9 mouse cellular contexts compared by ENCODE assay signal in genomic region chr6:4506106-4506505, GRCm38 (mm10). TPM values are rescaled to one million over a fixed set of nuclear protein-coding genes. Genes with fewer than 3 reads are reported as not detected.
A peak's percentile ranks its signal among the peaks of the same experiment; 100 is the strongest.
DNase-seq lines count a peak whose midpoint lies in the region; ATAC-seq and TF ChIP-seq lines count a peak whose summit lies in the region.
"Had no signal": no experiment of that assay in that cellular context is flagged by ENCODE, and none has a peak within 500 bp of the region (broad histone marks: within the 10 kb centered on the region; RNA-seq: fewer than 3 reads in every experiment).

No protein-coding gene starts in this region.

- no peaks in the 10 kb centered on the region for H3K4me1 ChIP-seq in heart, adult 2 months (ENCODE audit: control insufficient read depth, insufficient read depth, low read length)
- 0 out of 2 replicates have a peak, but pooled peaks cover 4% of the 10 kb centered on the region for H3K4me1 ChIP-seq in forebrain, postnatal 0 days (ENCODE audit: insufficient read depth)
- peaks cover 12% of the 10 kb centered on the region for H3K4me1 ChIP-seq in midbrain, embryonic 12.5 days

- no peaks in the 10 kb centered on the region for H3K36me3 ChIP-seq in heart, adult 2 months (ENCODE audit: control insufficient read depth, insufficient read depth, low read length)
- H3K36me3 ChIP-seq in forebrain, postnatal 0 days (ENCODE audit: insufficient read depth) = no peaks in the 10 kb centered on the region
- no peaks in the 10 kb centered on the region for H3K36me3 ChIP-seq in midbrain, embryonic 12.5 days

- H3K4me2 ChIP-seq in forebrain, postnatal 0 days (ENCODE audit: low read depth) = no peak overlapping the region
- peak overlapping the region; percentile 78 for H3K4me2 ChIP-seq in midbrain, embryonic 12.5 days (replicated peaks)

- no peaks in the 10 kb centered on the region for H3K9me3 ChIP-seq in forebrain, postnatal 0 days (ENCODE audit: low read length)
- H3K9me3 ChIP-seq in midbrain, embryonic 12.5 days = no peaks in the 10 kb centered on the region

- intact Hi-C loops in heart, adult 2 months (cut with DNase I) = loop anchor here (2.0 to 5.0 kb wide), 2 partner anchors 49 to 87 kb away; no protein-coding TSS in a partner anchor

- TF ChIP-seq EP300 in heart, adult 2 months (IDR thresholded peaks at IDR 0.05; ENCODE audit: insufficient read depth, low read depth, low read length) = no peak

- H3K27me3 ChIP-seq in heart, adult 2 months (ENCODE audit: control insufficient read depth, insufficient read depth, low read length) = peaks cover 3% of the 10 kb centered on the region; the same call in 1 of the 2 replicates
- peaks cover 7% of the 10 kb centered on the region; the same call in 1 of the 2 replicates for H3K27me3 ChIP-seq in forebrain, postnatal 0 days (ENCODE audit: insufficient read depth, low read length)
- H3K27me3 ChIP-seq in midbrain, embryonic 12.5 days = peaks cover 21% of the 10 kb centered on the region
- H3K27me3 ChIP-seq: CH12.LX had no signal

- ATAC-seq in forebrain, postnatal 0 days = no peak
- no peak for ATAC-seq in midbrain, embryonic 12.5 days (ENCODE audit: low FRiP score, low read depth)

- H3K27ac ChIP-seq in heart, adult 2 months = peak overlapping the region; percentile 80
- no peak overlapping the region for H3K27ac ChIP-seq in forebrain, postnatal 0 days (ENCODE audit: low read depth, low read length)
- H3K27ac ChIP-seq in midbrain, embryonic 12.5 days (replicated peaks) = no peak overlapping the region

- WGBS in heart, adult 2 months = 26% methylated on average over 11 of the region's 11 CpGs
- 19% methylated on average over 11 of the region's 11 CpGs for WGBS in forebrain, postnatal 0 days
- 5% methylated on average over 11 of the region's 11 CpGs for WGBS in midbrain, embryonic 12.5 days

- TF ChIP-seq POLR2A in heart, adult 2 months (IDR thresholded peaks at IDR 0.05; ENCODE audit: insufficient read depth, low read depth, low read length) = no peak

- H3K79me2 ChIP-seq in heart, adult 2 months (replicated peaks; ENCODE audit: control insufficient read depth, insufficient read depth, low read length) = no peaks in the 10 kb centered on the region

- H3K4me3 ChIP-seq in heart, adult 2 months = peak overlapping the region; percentile 48
- peak overlapping the region; percentile 24; the same call in 1 of the 2 replicates for H3K4me3 ChIP-seq in forebrain, postnatal 0 days (ENCODE audit: low read depth, low read length)
- peak overlapping the region; percentile 41; the same call in 1 of the 2 replicates for H3K4me3 ChIP-seq in midbrain, embryonic 12.5 days

- peak; percentile 71 for TF ChIP-seq CTCF in heart, adult 2 months (IDR thresholded peaks at IDR 0.05)
- TF ChIP-seq CTCF in forebrain, postnatal 0 days (IDR thresholded peaks at IDR 0.05; ENCODE audit: low read depth) = no peak

- H3K9ac ChIP-seq in heart, adult 2 months (ENCODE audit: low read depth, low read length) = peak overlapping the region; percentile 73
- H3K9ac ChIP-seq in forebrain, postnatal 0 days = no peak overlapping the region
- H3K9ac ChIP-seq in midbrain, embryonic 12.5 days (replicated peaks) = no peak overlapping the region

- DNase-seq in heart, adult 2 months = peak; percentile 31 to 38
- DNase-seq in heart, adult 11 months = no peak
- no peak for DNase-seq in forebrain, postnatal 0 days
- DNase-seq in kidney, postnatal 14 days = peak; percentile 44
- DNase-seq in Muller cell, postnatal 12 days (ENCODE audit: inconsistent ontology term) = no peak
- DNase-seq in T-cell, adult 2 months (ENCODE audit: low spot score) = no peak
- no peak for DNase-seq in MN1 (ENCODE audit: low spot score)

RNA-seq across cellular contexts. Expression of gene Col1a2, which starts 1.5 kb away (rescaled TPM):
- 10 to 100 TPM; 60.1 to 88.9 TPM for total RNA-seq in heart, adult 2 months (2021)
- 89.3 and 99.8 TPM in 2 replicates for polyA plus RNA-seq in heart, adult 2 months (2012; rRNA removed)
- 62.9 and 255 TPM in 2 replicates for total RNA-seq in forebrain, postnatal 0 days (2014; rRNA removed)
- 39.6 and 43.2 TPM in 2 replicates for polyA plus RNA-seq in forebrain, postnatal 0 days (2015; fragmentation: Nextera tagmentation; extraction: Ambion mirVana)
- 256 and 344 TPM in 2 replicates for polyA plus RNA-seq in midbrain, embryonic 12.5 days (2016; fragmentation: Nextera tagmentation; extraction: Ambion mirVana)
- total RNA-seq: CH12.LX had no signal

Comparison
In these comparisons a context has a peak if more than half of its experiments do, and no peak if none do; other contexts are left out.
1. DNase-seq: peak in heart, adult 2 months (2 of 2) and kidney, postnatal 14 days (single experiment); none in heart, adult 11 months (single experiment), forebrain, postnatal 0 days (single experiment), Muller cell, postnatal 12 days (single experiment), T-cell, adult 2 months (single experiment) and MN1 (single experiment).
2. Peak in every context shown above with its lines, with median percentiles within 50 percentile points of each other: H3K4me3 ChIP-seq.